Mouse (Mus musculus): ENCODE results near the gene I0C0044D17Rik. TPM values are rescaled to one million over a fixed set of nuclear protein-coding genes. Genes with fewer than 3 reads are reported as not detected.
"Not testable (repeated sequence)": the region's sequence is repeated elsewhere in the genome, so short reads cannot be mapped to it uniquely, and the experiment has no call there.

I0C0044D17Rik gene
- not detected for total RNA-seq (2021)

- intact Hi-C loops (cut with DNase I): not testable (repeated sequence)
Observed at GRCm38 (mm10) chr4:98823740-98824139, at the start of gene I0C0044D17Rik. Gene I0C0044D17Rik (minus strand): TSS chr4:98823840.

GRCm38 (mm10) chr4:98865386-98866237 is 42.0 kb upstream of the I0C0044D17Rik start:
- intact Hi-C loops (cut with DNase I): no loop called here
- peak; percentile 29 to 32 for DNase-seq (ENCODE audit: low spot score in 2 of 2)

More at GRCm38 (mm10) chr4:98823740-98824139, at the start of gene I0C0044D17Rik:
- not testable (repeated sequence) for DNase-seq (ENCODE audit: low spot score in 2 of 2)

GRCm38 (mm10) chr4:98864546-98864945 is 40.9 kb upstream of the I0C0044D17Rik start:
- no peak for DNase-seq (ENCODE audit: low spot score in 2 of 2)
- intact Hi-C loops (cut with DNase I): no loop called here

- intact Hi-C loops (cut with DNase I): no loop called here
- DNase-seq (ENCODE audit: low spot score in 2 of 2): no peak
Observed at GRCm38 (mm10) chr4:98864094-98864493, 40.5 kb upstream of the I0C0044D17Rik start.

GRCm38 (mm10) chr4:98863451-98863850 is 39.8 kb upstream of the I0C0044D17Rik start:
- intact Hi-C loops (cut with DNase I): no loop called here
- no peak for DNase-seq (ENCODE audit: low spot score in 2 of 2)

GRCm38 (mm10) chr4:98858151-98858855 is 34.7 kb upstream of the I0C0044D17Rik start:
- intact Hi-C loops (cut with DNase I): no loop called here
- DNase-seq (ENCODE audit: low spot score in 2 of 2): no peak

- DNase-seq (ENCODE audit: low spot score in 2 of 2): no peak
- intact Hi-C loops (cut with DNase I): no loop called here
Observed at GRCm38 (mm10) chr4:98857037-98857648, 33.5 kb upstream of the I0C0044D17Rik start.

- DNase-seq (ENCODE audit: low spot score in 2 of 2): no peak
- intact Hi-C loops (cut with DNase I): no loop called here
Observed at GRCm38 (mm10) chr4:98853926-98854325, 30.3 kb upstream of the I0C0044D17Rik start.

- intact Hi-C loops (cut with DNase I); DNase-seq (ENCODE audit: low spot score in 2 of 2): not testable (repeated sequence)
Observed at GRCm38 (mm10) chr4:98850485-98850884, 26.8 kb upstream of the I0C0044D17Rik start.

- DNase-seq (ENCODE audit: low spot score in 2 of 2): no peak
Observed at GRCm38 (mm10) chr4:98847120-98847885, 23.7 kb upstream of the I0C0044D17Rik start.

GRCm38 (mm10) chr4:98846396-98846795 is 22.8 kb upstream of the I0C0044D17Rik start:
- intact Hi-C loops (cut with DNase I): no loop called here
- no peak for DNase-seq (ENCODE audit: low spot score in 2 of 2)

More at GRCm38 (mm10) chr4:98847120-98847885, 23.7 kb upstream of the I0C0044D17Rik start:
- intact Hi-C loops (cut with DNase I): no loop called here

GRCm38 (mm10) chr4:98845687-98846125 is 22.1 kb upstream of the I0C0044D17Rik start:
- DNase-seq (ENCODE audit: low spot score in 2 of 2): no peak
- intact Hi-C loops (cut with DNase I): no loop called here

- intact Hi-C loops (cut with DNase I): no loop called here
- DNase-seq (ENCODE audit: low spot score in 2 of 2): no peak
Observed at GRCm38 (mm10) chr4:98845201-98845600, 21.6 kb upstream of the I0C0044D17Rik start.

- intact Hi-C loops (cut with DNase I): no loop called here
- DNase-seq (ENCODE audit: low spot score in 2 of 2): no peak
Observed at GRCm38 (mm10) chr4:98843906-98844597, 20.4 kb upstream of the I0C0044D17Rik start.

- intact Hi-C loops (cut with DNase I); DNase-seq (ENCODE audit: low spot score in 2 of 2): not testable (repeated sequence)
Observed at GRCm38 (mm10) chr4:98841251-98841650, 17.6 kb upstream of the I0C0044D17Rik start.

GRCm38 (mm10) chr4:98840526-98840925 is 16.9 kb upstream of the I0C0044D17Rik start:
- intact Hi-C loops (cut with DNase I): no loop called here
- DNase-seq (ENCODE audit: low spot score in 2 of 2): no peak

GRCm38 (mm10) chr4:98838913-98839312 is 15.3 kb upstream of the I0C0044D17Rik start:
- intact Hi-C loops (cut with DNase I): no loop called here
- DNase-seq (ENCODE audit: low spot score in 2 of 2): no peak

- DNase-seq (ENCODE audit: low spot score in 2 of 2): no peak
- intact Hi-C loops (cut with DNase I): no loop called here
Observed at GRCm38 (mm10) chr4:98837715-98838505, 14.3 kb upstream of the I0C0044D17Rik start.

All from left cerebral cortex, postnatal 36 days (tissue).